Mouse (Mus musculus) olfactory bulb, adult 2 months (tissue): ENCODE measurements around the gene Mpc1.

Source experiments
- CTCF ChIP-seq: fragments of 200-500 bp; IDR thresholded peaks from 2 replicates; pipeline ENCODE4 v1.5.1; 2012; ENCODE audit warnings: low read depth, mild to moderate bottlenecking, low read length, moderate library complexity; ENCODE audit not compliant: insufficient read depth
- POLR2A ChIP-seq: fragments of 200-500 bp; IDR thresholded peaks from 2 replicates; pipeline ENCODE4 v1.6.1; 2012; ENCODE audit warnings: mild to moderate bottlenecking, low read depth, low read length, moderate library complexity; ENCODE audit not compliant: insufficient read depth

DNA sequence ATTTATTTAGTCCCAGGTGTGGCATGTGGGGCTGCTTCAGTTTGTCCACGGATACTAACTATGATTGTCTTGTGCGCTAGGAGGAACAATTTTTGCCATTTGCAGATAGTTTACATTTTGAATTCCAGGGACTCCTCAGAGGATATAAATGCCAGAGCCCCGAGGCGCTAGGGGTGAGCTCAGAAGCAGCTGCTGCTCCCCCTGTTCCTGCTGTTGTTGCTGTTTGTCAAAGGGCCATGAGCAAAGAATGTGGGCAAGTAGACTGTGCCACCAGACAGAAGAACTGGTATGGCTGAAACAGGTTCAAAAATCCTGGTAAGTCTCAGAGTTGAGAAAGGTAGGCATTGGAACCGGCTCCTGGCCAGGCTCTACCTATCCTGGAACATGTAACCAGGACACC is 21.0 kb downstream of the Mpc1 start:
- no peak for TF ChIP-seq POLR2A
- no peak for TF ChIP-seq CTCF
